Mouse (Mus musculus) natural killer cell, adult 2 months (primary cell): ENCODE measurements around the gene Trim14.
A peak's percentile ranks its signal among the peaks of the same experiment; 100 is the strongest.
"Not testable (repeated sequence)": the region's sequence is repeated elsewhere in the genome, so short reads cannot be mapped to it uniquely, and the experiment has no call there.

Experiments used
- DNase-seq, 2 experiments: peaks; one replicate each; pipeline ENCODE4 v3.0.0; 2022; ENCODE audit warnings: low spot score in 2 of 2

The Trim14 gene

DNA sequence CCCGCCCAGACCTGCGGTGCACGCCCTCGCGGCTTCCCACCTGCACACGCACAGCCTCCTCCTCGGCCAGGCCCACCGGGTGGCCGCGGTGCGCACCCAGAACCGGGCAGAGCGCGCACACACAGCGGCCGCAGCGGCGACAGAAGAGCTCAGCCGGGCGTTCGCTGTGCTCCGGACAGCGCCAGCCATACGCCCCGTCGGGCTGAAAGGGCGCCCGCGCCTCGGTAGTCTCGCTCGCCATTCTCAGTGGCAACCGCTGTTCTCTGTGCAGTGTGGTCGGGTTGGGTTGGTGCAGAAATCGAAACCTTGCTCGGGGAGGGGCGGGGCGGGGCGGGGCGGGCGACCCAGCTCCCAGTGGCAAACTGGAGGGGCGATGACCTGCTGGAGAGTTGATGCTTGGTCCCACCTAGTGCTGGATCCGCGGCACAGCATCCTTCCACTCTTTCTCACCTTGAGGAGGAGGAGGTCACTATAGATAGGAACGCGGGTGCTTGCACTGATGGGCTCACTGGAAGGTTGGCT, at the start of gene Trim14:
TSS of gene Trim14 (minus strand) at position 302 of the 522 bp plus-strand sequence.
- DNase-seq: peak; percentile 60 to 66

DNA sequence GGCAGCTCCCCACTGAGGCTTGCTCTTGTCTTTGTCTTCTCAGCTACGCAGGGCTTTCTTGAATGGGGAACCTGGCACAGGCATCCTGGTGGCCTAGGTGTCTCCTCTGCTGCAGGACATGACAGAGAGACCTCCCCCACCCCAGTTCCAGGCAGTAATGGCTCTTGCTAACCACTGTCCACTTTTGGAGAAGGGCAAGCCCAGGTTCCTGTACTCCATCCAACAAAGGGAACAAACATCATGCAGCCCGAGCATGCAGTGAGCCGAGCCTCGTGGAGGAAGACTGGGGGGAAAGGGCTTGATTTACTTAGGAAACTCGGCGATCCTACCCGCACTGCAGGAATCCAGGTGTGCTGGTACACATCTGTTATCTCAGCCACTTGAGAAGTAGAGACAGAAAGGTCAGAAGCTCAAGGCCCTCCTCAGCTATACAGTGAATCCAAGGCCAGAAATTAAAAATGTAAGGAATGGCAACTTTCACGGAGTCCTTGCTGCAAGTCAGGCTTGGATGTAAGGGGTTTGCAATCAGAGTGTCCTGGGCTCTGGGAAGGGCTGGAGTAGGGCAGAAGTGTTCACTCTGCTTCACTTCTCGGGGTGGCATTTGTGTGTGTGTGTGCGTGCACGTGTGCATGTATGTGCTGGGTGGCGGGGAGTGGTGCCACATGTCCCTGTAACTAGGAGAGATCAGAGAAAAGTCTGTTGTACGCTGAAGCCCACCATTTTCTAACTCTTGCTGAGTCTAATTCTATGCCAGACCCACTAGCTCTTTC, 49.3 kb upstream of the Trim14 start:
- DNase-seq: no peak

DNA sequence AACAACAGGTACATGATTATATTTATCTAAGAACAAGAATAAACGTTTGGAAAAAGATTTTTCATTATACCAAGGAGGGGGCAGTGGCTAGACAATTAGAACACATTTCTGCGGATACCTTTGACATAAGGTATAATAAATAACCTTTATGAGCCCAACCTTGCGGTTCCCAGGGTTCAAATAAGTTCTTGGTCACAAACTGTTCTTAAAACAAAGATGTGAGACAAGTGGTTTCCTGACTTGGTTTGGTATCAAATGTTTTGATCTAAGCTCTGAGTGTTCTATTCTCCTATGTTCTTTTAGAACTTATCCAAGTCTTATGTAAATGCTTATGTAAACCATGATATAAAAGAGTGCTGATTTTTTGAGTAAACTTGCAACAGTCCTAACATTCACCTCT, 48.6 kb upstream of the Trim14 start:
- DNase-seq: not testable (repeated sequence)

GRCm38 (mm10) chr4:46584084-46584483, 48.1 kb upstream of the Trim14 start:
- DNase-seq: not testable (repeated sequence)

DNA sequence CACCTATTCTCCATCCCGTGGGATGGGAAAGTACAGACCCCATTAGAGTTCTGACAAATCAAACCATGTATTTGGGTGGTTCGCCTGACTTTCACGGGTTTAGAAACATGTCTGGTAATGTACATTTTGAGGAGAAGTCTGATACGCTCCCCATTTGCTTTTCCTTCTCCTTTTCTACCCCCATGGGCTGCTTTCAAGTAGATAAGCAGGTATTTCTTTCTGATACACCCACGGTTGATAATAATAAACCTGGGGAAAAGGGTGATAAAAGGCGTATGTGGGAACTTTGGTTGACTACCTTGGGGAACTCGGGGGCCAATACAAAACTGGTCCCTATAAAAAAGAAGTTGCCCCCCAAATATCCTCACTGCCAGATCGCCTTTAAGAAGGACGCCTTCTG, 46.1 kb upstream of the Trim14 start:
- not testable (repeated sequence) for DNase-seq

- DNase-seq: not testable (repeated sequence)
Measured at GRCm38 (mm10) chr4:46581577-46581976, 45.6 kb upstream of the Trim14 start.

DNA sequence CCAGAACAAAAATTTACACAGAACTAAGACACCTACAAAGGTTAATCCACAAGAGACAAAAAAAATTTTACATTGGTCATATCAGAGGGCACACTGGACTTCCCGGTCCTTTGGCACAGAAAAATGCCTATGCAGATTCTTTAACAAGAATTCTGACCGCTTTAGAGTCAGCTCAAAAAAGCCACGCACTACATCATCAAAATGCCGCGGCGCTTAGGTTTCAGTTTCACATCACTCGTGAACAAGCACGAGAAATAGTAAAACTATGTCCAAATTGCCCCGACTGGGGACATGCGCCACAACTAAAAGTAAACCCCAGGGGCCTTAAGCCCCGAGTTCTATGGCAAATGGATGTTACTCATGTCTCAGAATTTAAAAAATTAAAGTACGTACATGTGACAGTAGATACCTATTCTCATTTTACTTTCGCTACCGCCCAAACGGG, 44.9 kb upstream of the Trim14 start:
- peak in 1 of 2 experiments; percentile 47 for DNase-seq

DNA sequence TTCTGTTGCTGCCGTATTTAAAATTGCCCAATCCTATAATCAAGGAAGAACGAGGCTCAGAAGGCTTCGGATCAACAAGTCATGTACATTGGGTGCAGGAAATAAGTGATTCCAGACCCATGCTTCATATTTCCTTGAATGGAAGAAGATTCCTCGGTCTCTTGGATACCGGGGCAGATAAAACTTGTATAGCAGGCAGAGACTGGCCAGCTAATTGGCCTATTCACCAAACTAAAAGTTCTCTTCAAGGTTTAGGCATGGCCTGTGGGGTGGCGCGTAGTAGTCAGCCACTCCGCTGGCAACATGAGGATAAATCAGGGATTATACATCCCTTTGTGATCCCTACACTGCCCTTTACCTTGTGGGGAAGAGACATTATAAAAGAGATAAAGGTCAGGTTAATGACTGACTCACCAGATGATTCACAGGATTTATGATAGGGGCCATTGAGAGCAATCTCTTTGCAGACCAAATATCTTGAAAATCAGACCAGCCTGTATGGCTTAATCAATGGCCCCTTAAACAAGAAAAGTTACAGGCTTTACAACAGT, 42.9 kb upstream of the Trim14 start:
- DNase-seq: not testable (repeated sequence)

DNA sequence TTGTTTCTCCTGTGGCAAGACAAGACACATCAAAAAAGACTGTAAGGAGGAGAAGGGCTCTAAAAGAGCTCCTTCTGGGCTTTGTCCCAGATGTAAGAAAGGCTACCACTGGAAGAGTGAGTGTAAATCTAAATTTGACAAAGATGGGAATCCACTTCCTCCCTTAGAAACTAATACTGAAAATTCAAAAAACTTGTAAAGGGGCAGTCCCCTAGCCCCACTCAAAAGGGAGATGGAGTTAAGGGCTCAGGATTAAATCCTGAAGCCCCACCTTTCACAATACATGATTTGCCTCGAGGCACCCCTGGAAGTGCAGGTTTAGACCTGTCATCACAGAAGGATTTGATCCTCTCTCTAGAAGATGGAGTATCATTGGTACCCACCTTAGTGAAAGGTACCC, 42.3 kb upstream of the Trim14 start:
- no peak for DNase-seq

GRCm38 (mm10) chr4:46575509-46576284, 39.8 kb upstream of the Trim14 start:
- not testable (repeated sequence) for DNase-seq

DNA sequence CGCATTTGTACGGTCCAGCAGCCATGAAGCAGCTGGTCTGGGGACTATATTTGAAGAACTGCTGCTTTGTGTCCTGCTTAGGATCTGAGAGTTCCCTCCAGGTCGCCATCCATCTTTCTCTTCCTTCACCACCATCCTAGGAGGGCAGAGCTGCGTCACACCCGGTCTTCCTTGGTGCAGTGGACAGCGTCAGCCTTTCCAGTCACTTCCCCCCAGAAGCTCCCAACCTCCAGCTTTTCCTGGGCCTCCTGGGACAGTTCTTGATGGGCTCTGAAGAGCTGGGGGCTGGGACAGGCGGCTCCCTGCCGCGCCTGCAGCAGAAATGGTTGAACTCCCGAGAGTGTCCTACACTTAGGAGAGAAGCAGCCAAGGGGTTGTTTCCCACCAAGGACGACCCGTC, 38.9 kb upstream of the Trim14 start:
- no peak for DNase-seq

DNA sequence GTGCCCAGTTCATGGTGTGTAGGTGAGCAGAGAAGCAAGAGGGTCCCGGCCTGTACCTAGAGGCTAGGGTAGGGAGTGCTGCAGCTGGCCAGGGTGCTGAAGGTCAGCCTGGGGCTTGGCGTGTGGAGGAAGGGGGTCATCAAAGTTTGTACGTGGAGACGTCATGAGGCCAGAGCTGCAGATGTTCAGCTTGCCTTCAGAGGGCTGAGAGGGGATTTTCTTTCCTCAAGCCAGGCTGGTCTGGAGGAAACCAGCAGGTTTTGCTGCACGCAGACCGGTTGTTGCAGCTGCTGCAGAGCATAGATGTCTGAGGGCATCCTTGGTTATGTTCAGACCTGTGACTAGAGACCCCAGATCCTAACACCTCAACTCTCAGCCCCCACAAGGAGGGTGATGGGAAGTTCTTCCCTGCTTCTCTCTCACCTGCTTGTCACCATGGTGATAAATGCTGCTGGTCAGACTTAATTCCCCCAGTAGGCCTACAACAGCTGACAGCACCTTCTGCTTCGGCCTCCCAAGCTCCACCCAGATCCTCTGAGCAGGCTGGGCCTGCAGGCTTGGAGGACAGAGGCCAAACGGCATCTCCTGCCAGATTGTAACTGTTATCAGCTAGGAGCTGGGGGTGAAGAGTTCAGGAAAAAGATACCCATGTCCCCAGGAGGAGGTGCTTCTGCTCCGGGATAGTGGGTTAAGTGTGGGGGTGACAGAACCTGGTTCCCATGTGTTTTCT, 38.2 kb upstream of the Trim14 start:
- DNase-seq: no peak

- DNase-seq: no peak
Measured at GRCm38 (mm10) chr4:46572616-46573015, 36.7 kb upstream of the Trim14 start.

- no peak for DNase-seq
Measured at GRCm38 (mm10) chr4:46571744-46572143, 35.8 kb upstream of the Trim14 start.

- no peak for DNase-seq
Measured at GRCm38 (mm10) chr4:46569671-46570070, 33.7 kb upstream of the Trim14 start.

DNA sequence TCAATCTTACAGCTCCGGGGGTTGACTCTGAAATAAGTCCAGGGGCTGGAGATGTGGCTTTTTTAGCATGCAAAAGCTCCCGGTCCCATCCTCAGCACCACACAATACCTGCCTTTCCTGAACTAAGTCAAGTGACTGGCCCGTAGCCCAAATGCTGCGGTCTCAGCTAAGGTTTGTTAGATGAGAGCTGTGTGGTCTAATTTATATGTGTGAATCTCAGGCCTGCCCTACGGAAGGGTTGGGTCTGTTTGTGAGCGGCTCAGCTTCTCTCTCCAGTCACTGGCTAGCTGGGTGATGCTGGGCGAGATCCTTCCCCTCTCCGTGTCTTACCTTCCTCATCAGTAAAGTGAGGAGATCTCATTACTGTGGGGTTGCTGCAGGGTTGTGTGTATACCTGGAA, 32.2 kb upstream of the Trim14 start:
- peak in 1 of 2 experiments; percentile 60 for DNase-seq

- DNase-seq: no peak
Measured at GRCm38 (mm10) chr4:46566931-46567671, 31.2 kb upstream of the Trim14 start.

GRCm38 (mm10) chr4:46565393-46565955, 29.5 kb upstream of the Trim14 start:
- DNase-seq: no peak

GRCm38 (mm10) chr4:46564247-46564646, 28.3 kb upstream of the Trim14 start:
- no peak for DNase-seq

- DNase-seq: peak in 1 of 2 experiments; percentile 49
Measured at GRCm38 (mm10) chr4:46563847-46564246, 27.9 kb upstream of the Trim14 start.

GRCm38 (mm10) chr4:46562841-46563240, 26.9 kb upstream of the Trim14 start:
- no peak for DNase-seq
